9 mouse cellular contexts compared by ENCODE assay signal in the genomic region with DNA sequence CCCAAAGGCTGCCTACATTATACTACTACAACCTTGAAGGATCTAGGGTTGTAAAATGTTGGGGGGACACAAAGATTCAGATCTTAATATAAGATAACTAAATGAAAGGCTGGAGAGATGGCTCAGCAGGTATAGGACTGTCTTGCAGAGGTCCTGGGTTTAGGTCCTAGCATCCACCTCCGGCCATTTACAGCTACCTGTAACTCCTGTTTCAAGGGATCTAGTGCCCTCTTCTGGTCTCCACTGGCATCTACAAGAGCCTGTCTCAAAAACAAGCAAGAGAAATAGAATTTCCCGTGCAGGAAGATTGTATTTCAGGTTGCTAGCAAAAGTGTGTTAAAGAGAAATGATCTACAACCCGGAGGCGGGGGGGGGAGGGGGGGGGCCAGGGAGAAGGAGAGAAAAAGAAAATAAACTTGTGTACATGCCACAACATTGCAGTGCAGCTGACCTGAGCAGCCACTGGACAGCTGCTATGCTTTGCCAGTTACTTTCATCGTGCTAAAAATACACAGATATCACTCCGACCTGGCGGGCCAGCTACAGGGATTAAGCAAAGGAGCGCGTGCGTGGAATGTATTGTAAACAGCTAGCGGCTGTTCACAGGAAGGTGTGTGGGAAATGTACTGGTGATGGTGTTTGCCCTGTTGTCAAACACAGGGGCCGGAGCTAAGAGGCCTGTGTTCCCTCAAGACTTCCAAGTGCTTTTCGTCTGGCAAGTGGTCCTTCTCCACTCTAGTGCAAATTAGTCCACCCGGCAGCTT. TPM values are rescaled to one million over a fixed set of nuclear protein-coding genes. Genes with fewer than 3 reads are reported as not detected.
DNase-seq lines count a peak whose midpoint lies in the region; ATAC-seq and TF ChIP-seq lines count a peak whose summit lies in the region.
"Had no signal": no experiment of that assay in that cellular context is flagged by ENCODE, and none has a peak within 500 bp of the region (broad histone marks: within the 10 kb centered on the region; RNA-seq: fewer than 3 reads in every experiment).

No protein-coding gene starts in this region.

- no peaks in the 10 kb centered on the region for H3K9me3 ChIP-seq in ES-E14 (ENCODE audit: control insufficient read depth, insufficient read depth, low read depth, low read length)
- H3K9me3 ChIP-seq in liver, embryonic 15.5 days (replicated peaks) = no peaks in the 10 kb centered on the region
- H3K9me3 ChIP-seq in stomach, embryonic 15.5 days = no peaks in the 10 kb centered on the region

- H3K27ac ChIP-seq in ES-E14 (ENCODE audit: insufficient read depth, low read depth, low read length, poor library complexity, severe bottlenecking) = no peak overlapping the region
- 0 out of 2 replicates have a peak overlapping the region, but pooled peaks have one; percentile 83 for H3K27ac ChIP-seq in liver, embryonic 15.5 days (replicated peaks)
- H3K27ac ChIP-seq in stomach, embryonic 15.5 days = peak overlapping the region; percentile 64

- H3K4me2 ChIP-seq in liver, embryonic 15.5 days = 0 out of 2 replicates have a peak overlapping the region, but pooled peaks have one; percentile 25
- H3K4me2 ChIP-seq in stomach, embryonic 15.5 days = peak overlapping the region; percentile 30

- H3K9ac ChIP-seq in ES-E14 (ENCODE audit: insufficient read depth, low read depth, low read length, poor library complexity, severe bottlenecking) = peak overlapping the region; percentile 65; the same call in 1 of the 2 replicates
- H3K9ac ChIP-seq in liver, embryonic 15.5 days = no peak overlapping the region
- no peak overlapping the region for H3K9ac ChIP-seq in stomach, embryonic 15.5 days

- H3K27me3 ChIP-seq in liver, embryonic 15.5 days = no peaks in the 10 kb centered on the region
- H3K27me3 ChIP-seq in stomach, embryonic 15.5 days (replicated peaks) = no peaks in the 10 kb centered on the region

- no peak overlapping the region for H3K4me3 ChIP-seq in ES-E14 (ENCODE audit: insufficient read depth in 1 of 2, low read depth in 1 of 2, low read length in 2 of 2, poor library complexity in 1 of 2, severe bottlenecking in 1 of 2)
- H3K4me3 ChIP-seq in liver, embryonic 15.5 days (replicated peaks) = no peak overlapping the region
- no peak overlapping the region for H3K4me3 ChIP-seq in stomach, embryonic 15.5 days (replicated peaks)
- H3K4me3 ChIP-seq: erythroblast, embryonic 14.5 days had no signal

- intact Hi-C loops in heart, postnatal 25 days (cut with DNase I) = loop anchor here (10.0 kb wide), 1 partner anchor 235 kb away; the partner anchor contains the start of gene Anapc5

- in situ Hi-C loops in ES-E14 (cut with MboI; ENCODE audit: low sequenced_read_pairs in 2 of 2, unreplicated experiment in 2 of 2) = loop anchor here in 1 of 2 experiments (10.0 kb wide), 1 partner anchor 115 kb away; no protein-coding TSS in a partner anchor

- ATAC-seq in liver, embryonic 15.5 days (ENCODE audit: insufficient read depth) = no peak
- ATAC-seq in stomach, embryonic 15.5 days (ENCODE audit: insufficient read depth, low FRiP score, low read depth) = no peak

- H3K36me3 ChIP-seq in ES-E14 (ENCODE audit: control insufficient read depth, insufficient read depth, low read length, poor library complexity, severe bottlenecking) = no peaks in the 10 kb centered on the region
- no peaks in the 10 kb centered on the region for H3K36me3 ChIP-seq in liver, embryonic 15.5 days (replicated peaks)
- H3K36me3 ChIP-seq in stomach, embryonic 15.5 days = no peaks in the 10 kb centered on the region

- WGBS in liver, embryonic 15.5 days (ENCODE audit: insufficient replicate concordance) = 36% methylated on average over 14 of the region's 14 CpGs
- WGBS in stomach, embryonic 15.5 days = 14% methylated on average over 14 of the region's 14 CpGs

- peaks cover 0 to 4% of the 10 kb centered on the region in 2 experiments; a peak in 1 of 4 replicates for H3K4me1 ChIP-seq in ES-E14 (ENCODE audit: control insufficient read depth in 2 of 2, insufficient read depth in 2 of 2, low read length in 2 of 2, poor library complexity in 1 of 2)
- H3K4me1 ChIP-seq in liver, embryonic 15.5 days (replicated peaks) = peaks cover 39% of the 10 kb centered on the region
- H3K4me1 ChIP-seq in stomach, embryonic 15.5 days = peaks cover 15% of the 10 kb centered on the region

- DNase-seq in heart, adult 11 months = peak; percentile 97
- no peak for DNase-seq in heart, postnatal 25 days (ENCODE audit: low spot score)
- DNase-seq in ES-E14 (ENCODE audit: low read depth, low spot score) = no peak
- DNase-seq in embryo, embryonic 9.5 days (ENCODE audit: extremely low spot score) = peak; percentile 51
- DNase-seq in induced T-regulatory cell, adult 2 months (ENCODE audit: low read depth) = peak; percentile 80
- no peak for DNase-seq in urinary bladder, postnatal 25 days (ENCODE audit: low spot score)

TF ChIP-seq in ES-E14, 5 proteins besides CTCF, POLR2A, EP300 and RAD21:
- peak; percentile 68; the same call in 1 of the 2 replicates for TF ChIP-seq ZC3H11A (IDR thresholded peaks at IDR 0.05; ENCODE audit: borderline replicate concordance, low read depth, low read length)
- TF ChIP-seq CHD2 (IDR thresholded peaks at IDR 0.05; ENCODE audit: low read depth, low read length) = no peak
- TF ChIP-seq ZNF384 (IDR thresholded peaks at IDR 0.05; ENCODE audit: low read depth, low read length) = 0 out of 2 replicates have a peak, but pooled peaks have one; percentile 25
- TF ChIP-seq MAFK (IDR thresholded peaks at IDR 0.05; ENCODE audit: insufficient read depth, low read depth, low read length) = no peak
- TF ChIP-seq HCFC1 (IDR thresholded peaks at IDR 0.05; ENCODE audit: borderline replicate concordance, insufficient read depth, low read length) = no peak

RNA-seq across cellular contexts. Expression of gene Tmem120b, which starts 8.3 kb away (rescaled TPM):
- total RNA-seq in heart, postnatal 25 days (2021) = 10 to 100 TPM in 1 of 2 experiments, 1 to 10 TPM in 1; 8.6 to 10.6 TPM
- 21.9 and 29.4 TPM in 2 replicates for total RNA-seq in ES-E14 (2012; rRNA removed)
- 25.8 and 27.0 TPM in 2 replicates for polyA plus RNA-seq in liver, embryonic 15.5 days (2015; fragmentation: Nextera tagmentation; extraction: Ambion mirVana)
- polyA plus RNA-seq in stomach, embryonic 15.5 days (2015; fragmentation: Nextera tagmentation; extraction: Ambion mirVana) = 12.9 and 14.2 TPM in 2 replicates

RNA-seq across cellular contexts. Expression of gene Morn3, which starts 13.1 kb away (rescaled TPM):
- not detected for total RNA-seq in heart, postnatal 25 days (2021)
- total RNA-seq in ES-E14 (2012; rRNA removed) = 0.62 and 0.63 TPM in 2 replicates
- polyA plus RNA-seq in liver, embryonic 15.5 days (2015; fragmentation: Nextera tagmentation; extraction: Ambion mirVana) = not detected in 2 replicates
- polyA plus RNA-seq in stomach, embryonic 15.5 days (2015; fragmentation: Nextera tagmentation; extraction: Ambion mirVana) = 0.54 TPM in 1 of 2 replicates, not detected in the other
- polyA plus RNA-seq: erythroblast, embryonic 14.5 days had no signal

RNA-seq across cellular contexts. Expression of gene Orai1, which starts 45.1 kb away (rescaled TPM):
- 10 to 100 TPM; 15.1 to 16.1 TPM for total RNA-seq in heart, postnatal 25 days (2021)
- total RNA-seq in ES-E14 (2012; rRNA removed) = 20.0 and 33.4 TPM in 2 replicates
- polyA plus RNA-seq in liver, embryonic 15.5 days (2015; fragmentation: Nextera tagmentation; extraction: Ambion mirVana) = 7.8 and 8.3 TPM in 2 replicates
- polyA plus RNA-seq in stomach, embryonic 15.5 days (2015; fragmentation: Nextera tagmentation; extraction: Ambion mirVana) = 20.0 and 20.3 TPM in 2 replicates

Comparison
In these comparisons a context has a peak if more than half of its experiments do, and no peak if none do; other contexts are left out.
1. DNase-seq: peak in heart, adult 11 months (single experiment), embryo, embryonic 9.5 days (single experiment) and induced T-regulatory cell, adult 2 months (single experiment); none in heart, postnatal 25 days (single experiment), ES-E14 (single experiment) and urinary bladder, postnatal 25 days (single experiment).